Mouse (Mus musculus): ENCODE results near the gene Ddx55.

The Ddx55 gene

DNA sequence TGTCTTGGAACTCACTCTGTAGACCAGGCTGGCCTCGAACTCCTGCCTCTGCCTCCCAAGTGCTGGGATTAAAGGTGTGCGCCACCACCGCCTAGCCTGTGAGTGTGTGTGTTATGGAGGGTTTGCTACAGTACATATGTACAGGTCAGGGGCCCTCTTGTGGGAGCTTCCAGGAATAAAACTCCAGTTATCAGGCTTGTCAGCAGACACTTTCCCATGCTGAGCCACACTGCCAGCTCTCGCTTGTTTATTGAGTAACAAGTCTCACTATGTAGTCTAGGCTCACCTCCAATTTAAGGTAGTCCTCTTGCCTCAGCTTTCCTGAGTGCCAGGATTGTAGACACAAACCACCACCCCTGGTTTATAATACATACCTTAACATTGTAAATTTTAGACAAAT is 51.6 kb downstream of the Ddx55 start:
- in situ Hi-C loops (cut with MboI, MseI), result no loop called here

DNA sequence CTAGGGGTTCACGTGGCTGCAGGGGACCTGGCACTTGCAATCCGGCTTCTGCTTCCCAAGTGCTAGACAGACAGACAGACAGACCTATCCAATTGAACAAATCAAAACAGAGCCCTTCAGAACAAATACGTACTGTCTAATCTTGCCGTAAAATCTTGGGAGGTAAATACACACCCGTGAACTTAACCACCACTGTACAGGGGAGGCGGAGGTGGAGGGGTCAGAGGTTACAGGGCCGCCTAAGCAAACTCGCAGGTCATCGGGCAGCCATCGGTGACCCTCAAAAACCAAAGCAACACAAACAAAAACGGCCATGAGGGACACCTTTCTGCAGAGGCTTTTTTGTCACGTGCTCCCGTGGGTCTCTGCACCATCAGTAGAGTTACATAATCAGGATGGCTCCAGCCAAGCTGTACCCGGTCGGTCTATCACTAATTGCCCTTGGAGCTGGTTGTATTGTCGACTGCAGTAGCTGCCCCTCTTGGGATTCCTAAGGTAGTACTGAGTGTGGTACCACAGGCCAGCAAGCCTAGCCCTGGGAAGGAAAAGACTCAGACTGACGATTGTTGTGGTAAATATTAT is 52.5 kb downstream of the Ddx55 start:
- in situ Hi-C loops (cut with MboI, MseI), result loop anchor here (5.0 kb wide), 1 partner anchor 652 kb away; no protein-coding TSS in a partner anchor

- in situ Hi-C loops (cut with MboI, MseI), result no loop called here
Observed at GRCm38 (mm10) chr5:124610965-124611364, 58.3 kb downstream of the Ddx55 start.

- in situ Hi-C loops (cut with MboI, MseI), result loop anchor here (5.0 kb wide), 1 partner anchor 253 kb away; no protein-coding TSS in a partner anchor
Observed at GRCm38 (mm10) chr5:124614709-124615108, 62.0 kb downstream of the Ddx55 start.

- in situ Hi-C loops (cut with MboI, MseI), result loop anchor here (5.0 kb wide), 1 partner anchor 249 kb away; no protein-coding TSS in a partner anchor
Observed at GRCm38 (mm10) chr5:124618711-124619110, 66.0 kb downstream of the Ddx55 start.
